Mouse (Mus musculus): Measurements from ENCODE around the gene Plekhg5. TPM values are rescaled to one million over a fixed set of nuclear protein-coding genes. Genes with fewer than 3 reads are reported as not detected.

Plekhg5 gene
- 65.8 TPM for polyA plus RNA-seq (2012; fragmentation: generic; extraction: Trizol)

GRCm38 (mm10) chr4:152072121-152072601 is at the start of gene Plekhg5:
Plekhg5 (plus strand) TSS chr4:152072498.
- Histone ChIP-seq H3K79me2 (ENCODE audit: control insufficient read depth, insufficient read depth) (no peaks in the 10 kb centered on the region), H3K27me3 (ENCODE audit: control insufficient read depth, insufficient read depth, insufficient read length) (no peaks in the 10 kb centered on the region), H3K36me3 (ENCODE audit: control insufficient read depth, insufficient read depth) (no peaks in the 10 kb centered on the region), H3ac (ENCODE audit: control insufficient read depth, insufficient read length) (peak within 1 kb of the TSS; percentile 15), H3K4me2 (ENCODE audit: low read depth) (peak within 1 kb of the TSS; percentile 68), H3K4me3 (peak within 1 kb of the TSS; percentile 8)
- peak in 2 of 3 experiments; percentile 33 to 85 for TF ChIP-seq MYOD1 (IDR thresholded peaks at IDR 0.05; ENCODE audit: control insufficient read depth in 1 of 3, insufficient read length in 2 of 3, low read depth in 2 of 3)
- TF ChIP-seq E2F4 (IDR thresholded peaks at IDR 0.05; ENCODE audit: insufficient read depth) = no peak
- peak in 2 of 3 experiments; percentile 31 to 82 for TF ChIP-seq MYOG (IDR thresholded peaks at IDR 0.05; ENCODE audit: control insufficient read depth in 1 of 3, insufficient read depth in 1 of 3, insufficient read length in 2 of 3, low read depth in 2 of 3)

DNA sequence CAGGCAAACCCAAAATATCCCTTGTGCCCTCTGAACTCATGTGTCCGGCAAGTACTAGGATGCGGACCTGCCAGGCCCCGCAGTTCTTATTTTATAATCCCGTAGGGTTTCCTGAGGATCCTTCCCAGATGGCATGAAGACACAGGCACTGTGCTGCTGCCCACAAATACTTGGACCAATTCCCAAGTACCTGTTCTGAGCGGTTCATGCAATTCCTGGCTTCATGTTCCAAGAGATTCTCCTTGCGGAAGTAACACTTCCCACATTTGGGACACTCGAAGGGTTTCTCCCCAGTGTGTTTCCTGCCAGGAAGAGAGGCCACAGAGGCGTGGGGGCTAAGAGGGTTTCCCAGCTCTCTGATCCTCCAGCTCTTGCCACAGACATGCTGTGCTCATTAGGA is 49.8 kb upstream of the Plekhg5 start:
- no peak overlapping the region for H3K4me2 ChIP-seq (ENCODE audit: low read depth)
- H3K27me3 ChIP-seq (ENCODE audit: control insufficient read depth, insufficient read depth, insufficient read length) = no peaks in the 10 kb centered on the region
- TF ChIP-seq POLR2AphosphoS2 (IDR thresholded peaks at IDR 0.05; ENCODE audit: insufficient read length, low read depth) (no peak), CEBPB (IDR thresholded peaks at IDR 0.05; ENCODE audit: insufficient read depth, poor library complexity, severe bottlenecking) (no peak), SRF (IDR thresholded peaks at IDR 0.05; ENCODE audit: control insufficient read depth, insufficient read length, low read depth) (no peak), USF1 (IDR thresholded peaks at IDR 0.05; ENCODE audit: low read depth) (no peak), REST (IDR thresholded peaks at IDR 0.05; ENCODE audit: insufficient read depth, insufficient read length) (no peak), TCF3 (IDR thresholded peaks at IDR 0.05; ENCODE audit: insufficient read length, low read depth) (no peak), E2F4 (IDR thresholded peaks at IDR 0.05; ENCODE audit: insufficient read depth) (no peak), MYOG (IDR thresholded peaks at IDR 0.05; ENCODE audit: control insufficient read depth in 1 of 3, insufficient read depth in 1 of 3, insufficient read length in 2 of 3, low read depth in 2 of 3) (no peak), MYOD1 (IDR thresholded peaks at IDR 0.05; ENCODE audit: control insufficient read depth in 1 of 3, insufficient read length in 2 of 3, low read depth in 2 of 3) (no peak), POLR2A (IDR thresholded peaks at IDR 0.05; ENCODE audit: insufficient read length, low read depth) (no peak), TCF12 (IDR thresholded peaks at IDR 0.05; ENCODE audit: insufficient read depth, poor library complexity, severe bottlenecking) (no peak), MAX (IDR thresholded peaks at IDR 0.05; ENCODE audit: low read depth) (no peak)
- H3K36me3 ChIP-seq (ENCODE audit: control insufficient read depth, insufficient read depth) = peaks cover 8% of the 10 kb centered on the region
- no peak overlapping the region for H3ac ChIP-seq (ENCODE audit: control insufficient read depth, insufficient read length)
- H3K79me2 ChIP-seq (ENCODE audit: control insufficient read depth, insufficient read depth) = peaks cover 20% of the 10 kb centered on the region
- no peak overlapping the region for H3K4me3 ChIP-seq

- H3K27me3 ChIP-seq (ENCODE audit: control insufficient read depth, insufficient read depth, insufficient read length) = no peaks in the 10 kb centered on the region
- H3K4me2 ChIP-seq (ENCODE audit: low read depth) = no peak overlapping the region
- no peak overlapping the region for H3K4me3 ChIP-seq
- peaks cover 20% of the 10 kb centered on the region for H3K79me2 ChIP-seq (ENCODE audit: control insufficient read depth, insufficient read depth)
- TF ChIP-seq E2F4 (IDR thresholded peaks at IDR 0.05; ENCODE audit: insufficient read depth) (no peak), CEBPB (IDR thresholded peaks at IDR 0.05; ENCODE audit: insufficient read depth, poor library complexity, severe bottlenecking) (no peak), SRF (IDR thresholded peaks at IDR 0.05; ENCODE audit: control insufficient read depth, insufficient read length, low read depth) (no peak), MYOD1 (IDR thresholded peaks at IDR 0.05; ENCODE audit: control insufficient read depth in 1 of 3, insufficient read length in 2 of 3, low read depth in 2 of 3) (no peak)
- H3ac ChIP-seq (ENCODE audit: control insufficient read depth, insufficient read length) = no peak overlapping the region
- H3K36me3 ChIP-seq (ENCODE audit: control insufficient read depth, insufficient read depth) = no peaks in the 10 kb centered on the region
Observed at GRCm38 (mm10) chr4:152024525-152024924, 47.8 kb upstream of the Plekhg5 start.

DNA sequence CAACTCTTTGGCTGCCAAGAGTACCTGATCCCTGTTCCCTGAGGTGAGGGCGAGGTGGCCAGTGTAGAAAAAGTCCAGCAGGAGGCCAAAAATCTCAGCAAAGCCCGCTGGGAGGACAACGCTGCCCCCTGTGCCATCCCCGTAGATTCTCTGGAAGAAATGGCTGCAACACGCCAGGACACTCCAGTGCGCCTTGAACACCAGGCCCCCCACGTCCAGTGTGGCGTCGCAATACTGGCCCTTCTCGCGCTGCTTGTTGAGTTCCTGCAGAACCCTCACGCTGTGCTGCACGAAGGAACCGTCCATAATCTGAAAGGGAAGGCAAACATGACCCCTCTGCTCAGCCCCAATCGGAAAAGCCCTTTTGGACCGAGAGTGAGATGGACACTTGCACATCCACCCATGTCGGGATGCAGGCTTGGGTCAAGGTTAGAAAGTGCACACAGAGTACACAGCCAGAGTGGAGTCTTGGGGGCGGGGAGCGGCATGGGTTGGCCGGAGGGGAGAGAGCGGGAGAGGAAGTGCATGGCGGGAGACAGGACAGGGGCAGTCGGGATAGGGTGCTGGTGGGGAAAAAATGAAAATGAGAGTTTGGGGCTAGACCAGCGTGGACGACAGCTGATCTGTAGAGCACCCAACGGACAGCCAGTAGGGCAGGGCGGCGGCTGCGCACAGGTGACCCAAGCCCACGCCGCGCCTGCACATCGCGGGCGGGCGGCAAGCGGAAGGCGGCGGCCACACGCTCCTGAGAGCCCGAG is 45.4 kb upstream of the Plekhg5 start:
- H3K4me2 ChIP-seq (ENCODE audit: low read depth) = peak overlapping the region; percentile 99

GRCm38 (mm10) chr4:152027524-152027923 is 44.8 kb upstream of the Plekhg5 start, which contains the start of gene Zbtb48:
Zbtb48 (minus strand) TSS chr4:152027671.
- Histone ChIP-seq H3K79me2 (ENCODE audit: control insufficient read depth, insufficient read depth) (peaks cover 20% of the 10 kb centered on the region), H3ac (ENCODE audit: control insufficient read depth, insufficient read length) (peak within 1 kb of the TSS; percentile 96), H3K4me3 (peak within 1 kb of the TSS; percentile 61), H3K36me3 (ENCODE audit: control insufficient read depth, insufficient read depth) (no peaks in the 10 kb centered on the region), H3K27me3 (ENCODE audit: control insufficient read depth, insufficient read depth, insufficient read length) (no peaks in the 10 kb centered on the region), H3K4me2 (ENCODE audit: low read depth) (peak within 1 kb of the TSS; percentile 99)
- TF ChIP-seq E2F4 (IDR thresholded peaks at IDR 0.05; ENCODE audit: insufficient read depth) = no peak
- peak; percentile 93 for TF ChIP-seq POLR2A (IDR thresholded peaks at IDR 0.05; ENCODE audit: insufficient read length, low read depth)
- no peak for TF ChIP-seq REST (IDR thresholded peaks at IDR 0.05; ENCODE audit: insufficient read depth, insufficient read length)
- TF ChIP-seq POLR2AphosphoS2 (IDR thresholded peaks at IDR 0.05; ENCODE audit: insufficient read length, low read depth) = peak; percentile 83
- 0 out of 2 replicates have a peak, but pooled peaks have one; percentile 27 for TF ChIP-seq CEBPB (IDR thresholded peaks at IDR 0.05; ENCODE audit: insufficient read depth, poor library complexity, severe bottlenecking)
- TF ChIP-seq MYOD1 (IDR thresholded peaks at IDR 0.05; ENCODE audit: control insufficient read depth in 1 of 3, insufficient read length in 2 of 3, low read depth in 2 of 3) = no peak
- no peak for TF ChIP-seq MYOG (IDR thresholded peaks at IDR 0.05; ENCODE audit: control insufficient read depth in 1 of 3, insufficient read depth in 1 of 3, insufficient read length in 2 of 3, low read depth in 2 of 3)
- TF ChIP-seq MAX (IDR thresholded peaks at IDR 0.05; ENCODE audit: low read depth) = no peak
- no peak for TF ChIP-seq SRF (IDR thresholded peaks at IDR 0.05; ENCODE audit: control insufficient read depth, insufficient read length, low read depth)
- no peak for TF ChIP-seq TCF3 (IDR thresholded peaks at IDR 0.05; ENCODE audit: insufficient read length, low read depth)
- no peak for TF ChIP-seq TCF12 (IDR thresholded peaks at IDR 0.05; ENCODE audit: insufficient read depth, poor library complexity, severe bottlenecking)
- TF ChIP-seq USF1 (IDR thresholded peaks at IDR 0.05; ENCODE audit: low read depth) = no peak

More for the DNA sequence above, 45.4 kb upstream of the Plekhg5 start:
- Histone ChIP-seq H3K4me3 (peak overlapping the region; percentile 61), H3K79me2 (ENCODE audit: control insufficient read depth, insufficient read depth) (peaks cover 20% of the 10 kb centered on the region), H3ac (ENCODE audit: control insufficient read depth, insufficient read length) (peak overlapping the region; percentile 96), H3K27me3 (ENCODE audit: control insufficient read depth, insufficient read depth, insufficient read length) (no peaks in the 10 kb centered on the region), H3K36me3 (ENCODE audit: control insufficient read depth, insufficient read depth) (no peaks in the 10 kb centered on the region)
- no peak for TF ChIP-seq MAX (IDR thresholded peaks at IDR 0.05; ENCODE audit: low read depth)
- peak in 2 of 3 experiments; percentile 20 to 42 for TF ChIP-seq MYOD1 (IDR thresholded peaks at IDR 0.05; ENCODE audit: control insufficient read depth in 1 of 3, insufficient read length in 2 of 3, low read depth in 2 of 3)
- no peak for TF ChIP-seq SRF (IDR thresholded peaks at IDR 0.05; ENCODE audit: control insufficient read depth, insufficient read length, low read depth)
- TF ChIP-seq MYOG (IDR thresholded peaks at IDR 0.05; ENCODE audit: control insufficient read depth in 1 of 3, insufficient read depth in 1 of 3, insufficient read length in 2 of 3, low read depth in 2 of 3) = peak in 1 of 3 experiments; percentile 30
